Mouse (Mus musculus) gastrocnemius, adult 2 months (tissue): ENCODE data around the gene Ube3c. TPM values are rescaled to one million over a fixed set of nuclear protein-coding genes. Genes with fewer than 3 reads are reported as not detected.
A peak's percentile ranks its signal among the peaks of the same experiment; 100 is the strongest.
"Not testable (repeated sequence)": the region's sequence is repeated elsewhere in the genome, so short reads cannot be mapped to it uniquely, and the experiment has no call there.

Source experiments
- DNase-seq: peaks from one replicate; pipeline ENCODE4 v3.0.0; 2022
- H3K27ac ChIP-seq: fragments of 200-600 bp; 2 replicates; pipeline ENCODE4 v1.8.1; 2022; ENCODE audit warnings: mild to moderate bottlenecking
- H3K4me3 ChIP-seq: fragments of 200-600 bp; 2 replicates; pipeline ENCODE4 v1.8.1; 2022; ENCODE audit warnings: mild to moderate bottlenecking, moderate library complexity
- CTCF ChIP-seq: fragments of 200-600 bp; IDR thresholded peaks from 2 replicates; pipeline ENCODE4 v1.8.1; 2022; ENCODE audit warnings: antibody characterized with exemption, mild to moderate bottlenecking, moderate library complexity
- intact Hi-C: fragments of 180-260 bp; cut with DNase I; formaldehyde crosslinking; loops from one replicate; pipeline ENCODE4 v1.15.1; 2025
- long read RNA-seq, 2 experiments: library from polyadenylated mRNA; stranded (forward); transcript quantifications; one replicate each; pipeline ENCODE4 v2.0.0; 2021
- total RNA-seq, 2 experiments: library from RNA; stranded (reverse); gene quantifications; 2 replicates each; pipeline ENCODE4 v1.2.3; 2021

Gene Ube3c
- total RNA-seq: 10 to 100 TPM; 35.9 to 36.3 TPM
- long read RNA-seq, experiment 1, full-length matches to known transcripts: 65 of 83 reads
- long read RNA-seq, experiment 1, partial matches to known transcripts: 4 of 83 reads
- long read RNA-seq, experiment 1, other reads (novel, unspliced or antisense): 14 of 83 reads
- long read RNA-seq, experiment 2, full-length matches to known transcripts: 55 of 68 reads
- long read RNA-seq, experiment 2, partial matches to known transcripts: 5 of 68 reads
- long read RNA-seq, experiment 2, other reads (novel, unspliced or antisense): 8 of 68 reads

DNA sequence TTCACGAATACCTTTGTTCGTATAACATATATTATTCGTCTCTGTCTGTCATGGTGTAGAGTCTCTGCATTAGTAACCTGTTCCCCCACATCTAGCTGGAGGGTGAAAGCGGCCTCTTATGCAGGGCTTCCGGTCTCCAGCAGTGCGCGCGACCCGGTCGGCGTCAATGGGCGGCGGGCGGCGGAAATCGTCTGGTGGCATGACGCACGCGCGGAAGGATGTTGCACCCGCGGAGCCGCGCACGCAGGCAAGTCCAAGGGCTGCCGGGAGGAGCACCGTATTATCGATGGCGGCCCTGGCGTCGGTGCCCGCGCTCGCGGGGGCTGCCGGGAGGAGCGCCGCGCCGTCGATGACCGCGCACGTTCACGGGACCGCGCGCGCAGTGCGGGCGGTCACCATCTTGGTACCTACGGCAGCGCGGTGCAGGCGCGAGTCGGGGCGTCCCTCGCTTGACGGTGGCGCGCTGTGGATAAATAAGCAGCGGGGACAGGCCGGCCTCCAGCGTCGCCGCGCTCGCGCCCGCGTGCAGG lies at the start of gene Ube3c:
Ube3c (plus strand) TSS at position 395 of the 530 bp plus-strand sequence.
- peak within 1 kb of the TSS; percentile 92 for H3K4me3 ChIP-seq
- no peak for TF ChIP-seq CTCF
- DNase-seq: peak; percentile 99
- peak within 1 kb of the TSS; percentile 89 for H3K27ac ChIP-seq
- intact Hi-C loops: loop anchor here (10.0 kb wide), 1 partner anchor 184 kb away; no protein-coding TSS in a partner anchor

DNA sequence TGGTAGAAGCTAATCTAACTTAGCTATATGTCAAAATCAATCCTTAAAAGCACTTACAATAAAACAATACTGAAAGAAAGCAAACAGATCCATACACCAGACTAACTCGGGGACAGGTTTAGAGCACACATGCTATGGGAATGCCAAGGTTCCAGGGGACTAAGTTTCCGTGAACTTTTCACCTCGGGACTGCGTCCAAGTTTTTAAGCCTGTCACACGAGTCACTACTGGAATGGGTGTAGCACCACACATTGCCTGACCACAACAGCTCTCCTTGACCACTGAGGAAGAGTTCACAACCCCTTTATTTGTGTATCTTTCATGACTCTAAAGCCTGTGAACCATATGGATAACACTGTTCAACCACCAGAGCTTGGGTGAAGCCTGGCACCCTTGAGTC lies 8.9 kb upstream of the Ube3c start:
- intact Hi-C loops: loop anchor here (10.0 kb wide), 1 partner anchor 175 kb away; no protein-coding TSS in a partner anchor
- no peak for TF ChIP-seq CTCF
- no peak for DNase-seq
- Histone ChIP-seq H3K4me3 (no peak overlapping the region), H3K27ac (no peak overlapping the region)

DNA sequence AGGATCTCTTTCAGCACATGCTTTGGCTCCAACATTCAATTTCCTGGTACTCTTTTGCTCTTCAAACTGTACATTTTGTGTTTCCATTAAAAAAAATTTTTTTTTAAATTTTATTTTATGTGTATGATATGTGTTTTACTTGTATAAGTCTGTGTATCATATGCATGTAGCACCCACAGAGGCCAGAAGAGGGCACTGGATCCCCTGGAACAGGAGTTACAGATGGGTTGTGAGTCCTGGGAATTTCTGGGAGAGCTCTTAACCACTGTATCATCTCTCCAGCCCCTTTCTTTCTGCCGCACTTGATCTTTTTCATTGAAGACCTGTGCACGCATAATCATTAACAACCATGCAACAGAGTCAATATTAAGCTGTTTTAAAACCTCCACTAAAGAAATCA lies 8.4 kb upstream of the Ube3c start:
- H3K4me3 ChIP-seq: no peak overlapping the region
- intact Hi-C loops: loop anchor here (10.0 kb wide), 1 partner anchor 176 kb away; no protein-coding TSS in a partner anchor
- DNase-seq: no peak
- H3K27ac ChIP-seq: no peak overlapping the region
- peak; percentile 26 for TF ChIP-seq CTCF

DNA sequence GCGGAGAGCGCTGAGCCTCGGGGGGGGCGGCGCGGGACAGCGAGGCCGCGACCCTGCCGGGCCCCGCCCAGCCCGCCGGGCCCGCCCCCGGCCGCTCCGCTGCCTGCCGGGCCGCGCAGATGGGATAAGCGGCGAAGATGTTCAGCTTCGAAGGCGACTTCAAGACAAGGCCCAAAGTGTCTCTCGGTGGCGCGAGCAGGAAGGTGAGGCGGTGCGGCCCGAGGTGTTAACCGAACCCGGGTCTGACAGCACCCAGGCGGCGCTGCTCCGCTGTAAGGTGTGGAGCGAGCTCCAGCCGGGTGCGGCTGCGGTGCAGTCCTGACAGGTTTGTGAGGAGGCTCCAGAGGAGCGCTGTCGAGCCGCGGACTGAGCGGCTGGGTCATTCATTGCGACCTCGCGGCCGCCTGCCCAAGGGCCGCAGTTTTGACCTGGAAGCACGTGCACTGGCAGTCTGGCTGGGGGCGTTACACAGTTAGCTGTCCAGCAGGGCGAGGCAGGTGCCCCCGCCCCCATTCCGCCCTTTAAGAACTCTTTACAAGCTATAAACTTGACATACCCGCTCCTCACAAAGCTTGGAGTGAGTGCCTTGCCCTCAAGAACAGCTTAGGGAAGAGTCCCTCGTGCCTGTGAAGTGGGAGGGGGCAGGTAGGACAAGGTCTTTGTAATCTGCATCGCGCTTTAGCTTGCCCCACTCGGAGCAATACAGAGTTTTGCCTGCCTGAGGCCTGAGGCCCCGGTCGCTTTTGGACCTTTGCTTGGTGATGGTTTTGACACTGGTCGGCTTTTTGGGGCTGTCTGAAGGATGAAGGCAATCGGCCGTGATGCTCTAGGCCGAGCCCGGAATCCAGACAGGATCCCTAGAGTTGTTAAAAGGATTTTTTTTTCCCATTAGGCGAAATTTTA lies 587 bp downstream of the Ube3c start:
- peak overlapping the region; percentile 89 for H3K27ac ChIP-seq
- peak; percentile 27; the same call in 1 of the 2 replicates for TF ChIP-seq CTCF
- DNase-seq: no peak
- peak overlapping the region; percentile 92 for H3K4me3 ChIP-seq
- intact Hi-C loops: loop anchor here (10.0 kb wide), 1 partner anchor 185 kb away; no protein-coding TSS in a partner anchor

DNA sequence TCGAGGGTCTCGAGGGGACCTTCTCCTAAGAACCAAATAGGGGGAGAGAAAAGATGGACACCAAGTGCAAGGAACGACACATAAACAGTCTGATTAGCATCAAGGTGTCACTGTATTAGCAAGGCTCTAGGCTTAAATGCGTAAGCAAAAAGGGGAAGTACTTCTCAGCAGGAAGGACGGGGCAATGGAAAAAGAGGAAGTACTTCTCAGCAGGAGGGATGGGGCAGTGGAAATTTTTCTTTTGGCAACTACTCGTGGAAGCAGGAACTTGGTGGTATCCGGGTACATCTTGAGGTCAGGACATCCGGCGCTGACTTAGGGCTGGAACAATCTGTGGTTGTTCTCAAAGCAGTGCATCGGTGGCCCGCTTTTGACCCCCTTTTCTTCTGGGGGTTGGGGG lies 5.2 kb downstream of the Ube3c start:
- H3K27ac ChIP-seq, H3K4me3 ChIP-seq, DNase-seq, intact Hi-C loops: not testable (repeated sequence)

DNA sequence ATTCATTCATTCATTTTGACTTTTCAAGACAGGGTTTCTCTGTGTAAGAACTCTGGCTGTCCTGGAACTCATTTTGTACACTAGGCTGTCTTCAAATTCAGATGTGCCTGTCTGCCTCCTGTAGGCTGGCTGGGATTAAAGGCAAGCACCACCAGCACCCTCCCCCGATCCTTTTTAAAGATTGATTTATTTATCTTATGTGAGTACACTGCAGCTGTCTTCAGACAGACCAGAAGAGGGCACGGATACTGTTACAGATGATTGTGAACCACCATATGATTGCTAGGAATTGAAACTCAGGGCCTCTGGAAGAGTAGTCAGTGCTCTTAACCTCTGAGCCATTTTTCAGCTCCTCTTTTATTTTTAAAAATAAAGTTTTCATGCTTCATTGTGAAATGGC lies 6.0 kb downstream of the Ube3c start:
- TF ChIP-seq CTCF: no peak
- no peak overlapping the region for H3K4me3 ChIP-seq
- intact Hi-C loops: no loop called here
- H3K27ac ChIP-seq: peak overlapping the region; percentile 0; the same call in 1 of the 2 replicates
- DNase-seq: no peak

DNA sequence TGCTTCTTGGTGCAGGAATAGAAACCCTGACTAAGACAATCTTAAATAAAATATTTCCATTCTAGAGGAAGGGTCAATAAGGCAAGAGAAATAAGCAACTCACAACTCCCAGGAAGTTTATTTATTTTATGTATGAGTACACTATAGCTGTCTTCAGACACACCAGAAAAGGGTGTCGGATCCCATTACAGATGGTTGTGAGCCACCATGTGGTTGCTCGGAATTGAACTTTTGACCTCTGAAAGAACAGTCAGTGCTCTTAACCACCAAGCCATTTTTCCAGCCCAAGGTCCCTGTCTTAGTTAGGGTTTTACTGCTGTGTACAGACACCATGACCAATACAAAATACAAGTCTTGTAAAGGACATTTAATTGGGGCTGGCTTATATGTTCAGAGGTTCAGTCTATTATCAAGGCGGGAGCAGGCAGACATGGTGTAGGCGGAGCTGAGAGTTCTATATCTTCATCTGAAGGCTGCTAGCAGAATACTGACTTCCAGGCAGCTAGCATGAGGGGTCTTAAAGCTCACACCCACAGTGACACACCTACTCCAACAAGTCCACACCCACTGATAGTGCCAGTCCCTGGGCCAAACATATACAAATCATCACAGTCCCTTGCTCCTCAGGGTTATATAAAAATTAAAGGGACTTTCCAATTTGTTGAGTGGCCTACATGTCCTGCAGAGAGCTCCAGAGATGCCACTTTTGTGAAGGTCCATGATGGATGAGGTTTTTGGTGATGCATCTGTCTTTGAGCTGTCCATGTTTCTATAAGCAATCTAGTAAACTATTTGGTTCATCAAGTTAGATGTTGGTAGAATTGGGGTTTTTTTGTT lies 9.0 kb downstream of the Ube3c start:
- TF ChIP-seq CTCF: no peak
- no peak overlapping the region for H3K27ac ChIP-seq
- H3K4me3 ChIP-seq: no peak overlapping the region
- intact Hi-C loops: no loop called here
- DNase-seq: no peak

DNA sequence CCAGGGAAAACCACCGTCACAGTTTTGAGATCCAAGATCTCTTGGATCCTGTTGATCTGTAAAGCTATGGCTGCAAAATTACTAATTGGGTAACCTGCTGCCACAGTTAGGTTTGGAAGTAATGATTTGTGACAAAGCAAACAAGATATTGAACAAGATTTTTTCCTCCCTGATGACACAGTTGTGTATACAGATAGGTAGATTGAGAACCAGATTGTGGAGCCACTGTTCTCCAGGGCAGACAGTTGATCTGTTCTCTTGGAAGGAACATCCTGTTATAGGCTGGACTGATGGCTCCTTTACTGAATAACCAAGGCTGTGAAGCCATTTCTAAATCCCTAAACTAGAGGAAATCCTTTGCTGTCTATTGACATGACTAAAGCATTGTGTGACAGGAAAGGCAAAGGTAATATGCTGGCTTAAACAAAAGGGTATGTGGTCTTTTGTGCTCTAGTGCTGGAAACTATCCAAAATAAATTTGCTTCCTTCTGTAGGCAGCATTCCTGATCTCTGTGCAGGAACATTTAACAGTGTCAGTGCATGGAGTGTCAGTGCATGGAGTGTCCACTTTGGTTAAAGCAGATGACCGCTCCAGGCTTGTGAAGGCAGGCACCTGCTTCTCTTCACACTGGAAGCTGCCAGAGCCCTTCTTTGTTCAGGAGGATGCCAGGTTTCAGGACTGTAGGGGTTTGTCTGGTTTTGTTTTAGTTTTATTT lies 15.0 kb downstream of the Ube3c start:
- no peak overlapping the region for H3K27ac ChIP-seq

DNA sequence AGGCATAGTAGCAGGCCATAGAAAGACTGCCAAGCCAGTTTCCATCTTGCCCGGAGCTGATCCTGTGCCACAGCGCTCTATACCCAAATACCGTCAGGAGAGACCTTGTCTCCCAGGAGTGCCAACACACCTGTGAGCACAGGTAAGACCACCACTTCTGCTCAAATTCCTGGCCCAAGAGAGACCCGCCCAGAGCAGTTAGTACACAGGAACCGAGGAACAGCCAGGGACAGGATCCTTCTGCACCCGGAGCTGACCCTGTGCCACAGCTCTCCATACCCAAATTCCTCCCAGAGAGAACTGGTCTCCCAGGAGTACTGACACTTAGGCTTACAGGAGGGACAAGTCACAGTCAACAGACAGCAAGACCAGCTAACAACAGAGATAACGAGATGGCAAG lies 23.1 kb downstream of the Ube3c start:
- H3K27ac ChIP-seq, intact Hi-C loops, DNase-seq, H3K4me3 ChIP-seq: not testable (repeated sequence)

More for the DNA sequence above, 15.0 kb downstream of the Ube3c start:
- intact Hi-C loops: no loop called here
- no peak overlapping the region for H3K4me3 ChIP-seq
- no peak for DNase-seq
- TF ChIP-seq CTCF: no peak

DNA sequence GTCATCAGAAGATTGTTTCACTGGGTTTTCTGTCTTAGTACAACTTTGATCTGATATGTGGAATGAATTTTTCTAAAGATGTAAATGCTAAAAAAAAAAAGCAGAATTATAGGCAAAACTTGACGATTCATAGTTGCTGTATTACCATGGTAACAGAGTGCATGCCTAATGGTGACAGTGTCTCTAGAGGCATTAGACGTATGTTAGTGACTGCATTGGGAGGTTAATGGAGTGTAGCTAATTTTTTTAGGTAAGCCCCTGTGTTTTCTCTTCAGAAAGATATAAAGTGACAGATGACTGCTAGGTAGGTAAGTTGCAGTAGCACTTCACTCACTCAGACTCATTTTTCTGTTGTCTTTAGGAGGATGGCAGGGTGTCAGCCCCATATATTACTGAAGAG lies 37.5 kb downstream of the Ube3c start:
- DNase-seq: no peak
- intact Hi-C loops: no loop called here
- Histone ChIP-seq H3K27ac (no peak overlapping the region), H3K4me3 (no peak overlapping the region)
- TF ChIP-seq CTCF: no peak

DNA sequence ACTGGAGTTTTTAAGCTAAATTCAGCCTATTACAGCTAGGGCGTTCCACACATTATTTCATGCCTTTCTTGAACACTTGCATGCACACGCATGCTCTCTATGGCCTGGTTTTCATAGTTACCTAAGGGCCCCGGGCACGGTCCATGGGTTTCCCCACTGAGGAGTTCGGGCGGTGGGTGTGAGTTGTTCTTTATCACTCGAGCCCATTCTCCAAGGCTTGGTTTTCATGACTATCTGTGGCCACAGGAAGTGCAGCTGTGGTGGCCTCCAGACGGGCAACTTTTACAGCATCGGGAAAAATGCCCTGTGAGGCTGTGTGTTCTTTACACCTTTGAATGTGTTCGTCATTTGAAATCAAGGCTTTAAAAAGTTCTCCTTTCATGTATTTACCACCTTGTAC lies 56.6 kb downstream of the Ube3c start:
- no peak for TF ChIP-seq CTCF
- no peak overlapping the region for H3K27ac ChIP-seq
- intact Hi-C loops: no loop called here
- H3K4me3 ChIP-seq: no peak overlapping the region
- DNase-seq: no peak
